Mouse (Mus musculus) mouse embryonic stem cell (cell line): ENCODE results near the gene Tmem201.

Source experiments
- in situ Hi-C, 2 experiments: fragments of 300-500 bp; cut with MboI; formaldehyde crosslinking; loops; 1 replicate in 1 of 2; 3 replicates in 1 of 2; pipeline ENCODE4 v1.14.3; 2019 to 2020; ENCODE audit warnings: low sequenced_read_pairs in 2 of 2, low pct_unique_long_range_greater_than_20kb in 1 of 2, mixed read lengths in 1 of 2; ENCODE audit not compliant: unreplicated experiment in 1 of 2

Tmem201 gene

DNA sequence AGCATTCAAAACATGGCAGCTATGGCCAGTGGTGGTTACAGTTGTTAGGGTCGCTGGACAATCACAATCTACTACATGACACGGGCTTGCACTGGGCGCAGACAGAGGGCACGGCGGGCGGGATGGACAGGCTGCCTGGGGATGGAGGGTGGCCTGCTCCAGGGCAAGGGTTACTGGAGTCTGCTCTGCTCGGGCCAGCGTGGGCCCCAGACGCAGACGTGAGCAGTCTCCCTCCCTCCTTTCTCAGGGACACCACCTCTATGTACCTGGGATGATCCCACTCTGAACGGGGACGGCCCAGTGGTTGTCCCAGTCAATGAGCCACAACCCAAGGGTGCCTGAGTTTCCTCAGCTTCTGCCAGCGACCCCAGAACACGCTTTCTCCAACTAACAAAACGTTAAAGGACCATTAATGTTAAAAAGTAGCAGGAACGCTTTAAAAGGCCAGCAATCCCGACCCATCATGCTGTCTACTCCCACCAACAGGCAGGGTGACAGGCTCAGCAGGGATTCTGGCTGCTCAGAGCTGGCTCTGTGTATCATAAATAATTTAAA, 12.9 kb downstream of the Tmem201 start:
- in situ Hi-C loops: no loop called here

- in situ Hi-C loops: no loop called here
Observed at GRCm38 (mm10) chr4:149723855-149724731, 13.8 kb downstream of the Tmem201 start.

GRCm38 (mm10) chr4:149723021-149723390, 14.8 kb downstream of the Tmem201 start:
- in situ Hi-C loops: no loop called here

GRCm38 (mm10) chr4:149722104-149723020, 15.5 kb downstream of the Tmem201 start:
- in situ Hi-C loops: no loop called here

DNA sequence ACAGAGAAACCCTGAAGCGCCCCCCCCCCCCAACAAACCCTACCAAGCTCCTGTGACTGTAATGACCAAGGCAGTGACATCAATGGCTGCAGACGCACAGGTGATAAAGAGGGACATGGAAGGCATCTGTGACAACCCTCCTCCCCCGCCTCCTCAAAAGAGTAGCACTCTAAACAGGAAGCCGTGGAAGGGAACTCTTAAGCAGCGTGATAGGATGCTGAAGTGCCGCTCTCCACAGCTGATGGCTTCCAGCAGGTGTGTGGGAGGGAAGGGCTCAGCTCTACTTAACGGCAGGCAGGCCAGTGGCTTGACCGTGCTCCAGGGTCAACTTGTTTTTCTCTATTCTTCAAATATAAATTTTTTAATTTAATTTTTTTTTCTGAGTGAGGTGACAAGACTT, 16.7 kb downstream of the Tmem201 start:
- in situ Hi-C loops: no loop called here

- in situ Hi-C loops: no loop called here
Observed at GRCm38 (mm10) chr4:149719686-149720085, 18.2 kb downstream of the Tmem201 start.

DNA sequence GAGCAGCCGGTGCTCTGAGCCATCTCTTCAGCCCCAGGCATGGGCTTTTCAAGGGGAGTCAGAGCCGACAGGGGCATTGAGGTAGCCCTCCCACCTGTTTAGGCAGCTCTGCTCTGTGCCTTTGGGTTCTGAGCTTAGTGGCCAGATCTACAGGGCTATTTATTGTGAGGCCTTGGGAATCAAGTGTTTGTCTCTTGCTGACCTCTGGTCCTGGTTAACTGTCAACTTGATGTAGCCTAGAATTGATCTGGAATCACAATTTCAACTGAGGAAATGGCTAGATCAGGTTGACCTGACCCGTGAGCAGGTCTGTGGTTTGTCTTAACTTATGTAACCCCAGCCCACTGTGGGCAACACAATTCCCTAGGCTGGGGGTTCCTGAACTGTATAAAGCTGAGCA, 23.3 kb downstream of the Tmem201 start:
- in situ Hi-C loops: loop anchor here in 1 of 2 experiments (5.0 kb wide), 1 partner anchor 62 kb away; no protein-coding TSS in a partner anchor

- in situ Hi-C loops: loop anchor here in 1 of 2 experiments (5.0 kb wide), 1 partner anchor 60 kb away; no protein-coding TSS in a partner anchor
Observed at GRCm38 (mm10) chr4:149711955-149712354, 25.9 kb downstream of the Tmem201 start.

DNA sequence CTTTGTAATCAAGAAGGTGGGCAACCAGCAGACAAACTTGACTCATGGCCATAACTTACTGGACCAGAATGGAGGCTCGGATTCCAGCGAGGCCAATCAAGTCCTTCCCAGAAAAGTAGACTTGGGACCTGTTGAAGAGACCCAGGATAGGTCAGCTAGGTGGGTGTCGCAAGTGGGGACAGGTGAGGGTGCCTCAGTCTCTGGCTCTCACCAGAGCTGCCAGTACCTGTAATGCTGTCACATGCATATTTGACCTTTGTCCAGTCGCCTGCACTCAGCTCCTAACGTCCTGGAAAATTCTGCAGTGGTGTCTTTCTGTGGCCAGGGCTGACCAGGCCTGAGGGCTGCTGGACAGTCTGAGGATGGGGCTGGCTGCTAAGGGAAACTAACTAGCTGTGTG, 26.4 kb downstream of the Tmem201 start:
- in situ Hi-C loops: loop anchor here in 1 of 2 experiments (5.0 kb wide), 1 partner anchor 59 kb away; no protein-coding TSS in a partner anchor

DNA sequence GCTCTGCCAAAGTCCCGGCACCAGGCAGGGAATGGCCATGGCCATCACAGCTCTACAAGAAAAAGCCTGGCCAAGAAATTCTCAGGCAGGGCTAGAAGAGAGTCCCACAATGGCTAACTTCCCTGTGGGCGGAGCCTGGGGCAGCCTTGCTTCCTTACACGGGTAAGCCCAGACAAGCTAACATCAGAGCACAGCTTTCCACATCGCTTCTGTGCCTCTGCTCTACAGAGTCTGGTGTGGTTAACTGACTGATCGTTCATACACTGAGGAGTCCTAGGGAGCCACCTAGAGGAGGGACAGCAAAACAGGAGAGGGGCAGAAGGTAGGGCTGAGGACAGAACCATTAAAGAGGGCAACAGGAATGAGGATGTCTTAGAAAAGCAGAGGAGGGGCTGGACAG, 27.3 kb downstream of the Tmem201 start:
- in situ Hi-C loops: loop anchor here in 1 of 2 experiments (5.0 kb wide), 1 partner anchor 58 kb away; no protein-coding TSS in a partner anchor

DNA sequence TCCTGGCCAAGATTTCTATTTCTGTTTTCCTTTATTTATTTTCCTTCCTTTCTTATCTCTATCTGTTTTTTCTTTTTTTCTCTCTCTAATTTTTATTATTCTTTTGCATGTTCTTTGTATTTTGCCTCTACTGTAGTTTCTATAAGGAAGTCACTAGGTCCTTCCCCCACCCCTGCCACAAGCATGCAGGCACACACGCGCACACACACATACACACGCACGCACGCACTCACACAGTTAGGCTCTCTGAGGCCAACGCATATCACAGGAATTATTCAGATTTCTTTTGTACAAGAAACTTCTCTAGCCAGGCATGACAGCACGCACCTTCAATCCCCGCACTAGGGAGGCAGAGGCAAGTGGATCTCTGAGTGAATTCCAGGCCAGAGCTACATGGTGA, 31.9 kb downstream of the Tmem201 start:
- in situ Hi-C loops: no loop called here

DNA sequence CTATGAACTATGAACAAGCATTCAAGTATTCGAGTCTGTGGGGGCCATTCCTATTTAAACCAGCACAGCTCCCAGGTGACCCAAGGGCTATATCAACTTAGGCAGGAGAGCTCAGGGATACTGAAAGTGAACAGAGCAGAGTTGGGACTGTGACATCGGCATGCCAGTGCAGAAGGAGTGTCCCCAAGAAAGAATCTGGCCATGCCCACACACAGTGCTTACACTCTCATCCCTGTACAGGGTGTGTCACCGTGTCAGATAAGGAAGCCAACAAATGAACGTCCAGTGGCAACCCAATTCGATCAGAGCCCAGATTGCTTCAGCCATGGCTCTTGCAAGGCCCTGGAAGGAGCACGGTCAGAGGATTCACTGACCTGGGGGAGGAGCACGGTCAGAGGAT, 32.5 kb downstream of the Tmem201 start:
- in situ Hi-C loops: no loop called here

- in situ Hi-C loops: no loop called here
Observed at GRCm38 (mm10) chr4:149702210-149702979, 35.4 kb downstream of the Tmem201 start, which contains the start of gene Pik3cd. TSS of gene Pik3cd (minus strand) at chr4:149702571.

GRCm38 (mm10) chr4:149701426-149702209, 36.2 kb downstream of the Tmem201 start:
- in situ Hi-C loops: no loop called here

DNA sequence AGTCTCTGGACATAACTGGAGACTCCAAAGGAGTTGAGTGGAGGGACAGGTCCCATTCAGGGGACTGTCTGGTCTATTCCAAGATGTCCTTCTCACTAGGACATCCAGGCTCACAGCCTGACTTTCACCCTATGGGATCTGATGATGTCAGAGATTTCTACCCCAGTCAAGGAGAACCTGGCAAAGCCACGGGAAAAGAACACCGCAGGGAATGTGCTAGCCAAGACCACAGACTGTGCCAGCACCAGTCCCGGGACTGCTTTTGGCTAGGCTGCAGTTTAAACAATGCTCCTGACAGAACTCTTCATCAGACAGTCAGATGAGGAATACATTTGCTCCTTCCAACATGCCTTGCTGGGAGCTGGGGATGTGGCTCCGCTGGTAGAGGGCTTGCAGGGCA, 37.9 kb downstream of the Tmem201 start:
- in situ Hi-C loops: no loop called here

GRCm38 (mm10) chr4:149698197-149698821, 39.5 kb downstream of the Tmem201 start:
- in situ Hi-C loops: no loop called here
